Comparison of ENCODE assay signal across 10 mouse cellular contexts in the genomic region with DNA sequence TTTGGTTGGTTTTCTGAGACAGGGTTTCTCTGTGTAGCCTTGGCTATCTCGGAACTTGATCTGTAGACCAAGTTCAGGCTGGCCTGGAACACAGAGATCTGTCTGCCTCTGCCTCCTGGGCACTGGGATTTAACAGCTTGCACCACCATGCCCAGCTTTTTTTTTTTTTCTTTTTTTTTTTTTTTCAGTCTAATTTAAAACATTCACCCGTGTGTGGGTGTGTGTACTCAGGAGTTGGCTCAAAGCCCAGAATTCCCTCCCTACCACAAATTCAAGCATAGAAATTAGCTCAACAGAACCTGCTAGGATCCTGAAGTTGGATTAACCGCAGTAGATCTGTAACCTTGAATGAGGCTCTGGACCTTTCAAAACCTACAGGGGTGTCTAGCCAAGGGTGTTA. TPM values are rescaled to one million over a fixed set of nuclear protein-coding genes. Genes with fewer than 3 reads are reported as not detected.
A peak's percentile ranks its signal among the peaks of the same experiment; 100 is the strongest.
DNase-seq lines count a peak whose midpoint lies in the region; ATAC-seq and TF ChIP-seq lines count a peak whose summit lies in the region.
"Had no signal": no experiment of that assay in that cellular context is flagged by ENCODE, and none has a peak within 500 bp of the region (broad histone marks: within the 10 kb centered on the region; RNA-seq: fewer than 3 reads in every experiment).

No protein-coding gene starts in this region.

- H3K4me2 ChIP-seq in midbrain, postnatal 0 days (ENCODE audit: low read depth, low read length, poor library complexity, severe bottlenecking), result no peak overlapping the region
- no peak overlapping the region for H3K4me2 ChIP-seq in midbrain, embryonic 11.5 days
- H3K4me2 ChIP-seq: liver, embryonic 12.5 days; neural tube, embryonic 13.5 days had no signal

- peaks cover 6% of the 10 kb centered on the region; the same call in 1 of the 2 replicates for H3K4me1 ChIP-seq in midbrain, postnatal 0 days (ENCODE audit: insufficient read depth, low read length)
- peaks cover 7% of the 10 kb centered on the region; the same call in 1 of the 2 replicates for H3K4me1 ChIP-seq in midbrain, embryonic 11.5 days (ENCODE audit: control insufficient read depth, insufficient read depth, low read length)

- no peaks in the 10 kb centered on the region for H3K27me3 ChIP-seq in midbrain, postnatal 0 days (ENCODE audit: insufficient read depth, low read length)
- H3K27me3 ChIP-seq in midbrain, embryonic 11.5 days (ENCODE audit: control insufficient read depth, insufficient read depth, low read length), result no peaks in the 10 kb centered on the region
- H3K27me3 ChIP-seq: liver, embryonic 12.5 days; neural tube, embryonic 13.5 days had no signal

- no peak overlapping the region for H3K4me3 ChIP-seq in midbrain, postnatal 0 days (ENCODE audit: low read depth, low read length)
- no peak overlapping the region for H3K4me3 ChIP-seq in midbrain, embryonic 11.5 days (ENCODE audit: low read depth, low read length)
- H3K4me3 ChIP-seq: liver, embryonic 12.5 days; neural tube, embryonic 13.5 days had no signal

- no peak overlapping the region for H3K27ac ChIP-seq in midbrain, postnatal 0 days (ENCODE audit: low read depth, low read length)
- H3K27ac ChIP-seq in midbrain, embryonic 11.5 days (ENCODE audit: low read depth, low read length), result no peak overlapping the region
- H3K27ac ChIP-seq: liver, embryonic 12.5 days; neural tube, embryonic 13.5 days had no signal

- TF ChIP-seq CTCF in midbrain, postnatal 0 days (IDR thresholded peaks at IDR 0.05), result no peak

- no peaks in the 10 kb centered on the region for H3K9me3 ChIP-seq in midbrain, postnatal 0 days (ENCODE audit: low read length)
- no peaks in the 10 kb centered on the region for H3K9me3 ChIP-seq in midbrain, embryonic 11.5 days (ENCODE audit: control insufficient read depth, low read length)
- H3K9me3 ChIP-seq: liver, embryonic 12.5 days; neural tube, embryonic 13.5 days had no signal

- H3K9ac ChIP-seq in midbrain, postnatal 0 days (replicated peaks; ENCODE audit: low read length, poor library complexity, severe bottlenecking), result no peak overlapping the region
- no peak overlapping the region for H3K9ac ChIP-seq in midbrain, embryonic 11.5 days (ENCODE audit: low read length)
- H3K9ac ChIP-seq: liver, embryonic 12.5 days; neural tube, embryonic 13.5 days had no signal

- DNase-seq in cerebellum, adult 9-11 months, result peak; percentile 44
- no peak for DNase-seq in cerebellum, postnatal 36 days
- peak; percentile 51 for DNase-seq in midbrain, postnatal 0 days (ENCODE audit: low spot score)
- DNase-seq in midbrain, embryonic 11.5 days (ENCODE audit: low spot score, missing footprints), result no peak
- peak; percentile 38 for DNase-seq in layer of hippocampus, adult 9-10 months (ENCODE audit: low spot score)
- no peak for DNase-seq in spleen, postnatal 14 days (ENCODE audit: low spot score in 2 of 2)
- DNase-seq in B cell, adult 2 months, result no peak
- DNase-seq in urinary bladder, postnatal 4 days (ENCODE audit: low spot score in 2 of 2), result no peak

- WGBS in midbrain, postnatal 0 days, result 54% methylated on average over 3 of the region's 3 CpGs
- WGBS in midbrain, embryonic 11.5 days, result 81% methylated on average over 3 of the region's 3 CpGs

- peaks cover 27% of the 10 kb centered on the region for H3K36me3 ChIP-seq in midbrain, postnatal 0 days (ENCODE audit: insufficient read depth, low read length)
- H3K36me3 ChIP-seq in midbrain, embryonic 11.5 days (ENCODE audit: control insufficient read depth, insufficient read depth, low read length), result peaks cover 8% of the 10 kb centered on the region

- ATAC-seq in midbrain, postnatal 0 days (ENCODE audit: low FRiP score), result no peak
- ATAC-seq in midbrain, embryonic 11.5 days (ENCODE audit: low FRiP score), result no peak
- ATAC-seq: liver, embryonic 12.5 days had no signal

RNA-seq across cellular contexts. Expression of gene Ech1, which starts 2.3 kb away (rescaled TPM):
- total RNA-seq in midbrain, postnatal 0 days (2014; rRNA removed), result 89.3 and 104 TPM in 2 replicates
- 103 and 107 TPM in 2 replicates for polyA plus RNA-seq in midbrain, postnatal 0 days (2015; fragmentation: Nextera tagmentation; extraction: Ambion mirVana)
- polyA plus RNA-seq in midbrain, embryonic 11.5 days (2014; fragmentation: Nextera tagmentation; extraction: Ambion mirVana), result 80.5 and 81.7 TPM in 2 replicates

RNA-seq across cellular contexts. Expression of gene Lgals4, which starts 6.3 kb away (rescaled TPM):
- total RNA-seq in midbrain, postnatal 0 days (2014; rRNA removed), result 3.4 and 3.5 TPM in 2 replicates
- 4.8 and 5.1 TPM in 2 replicates for polyA plus RNA-seq in midbrain, postnatal 0 days (2015; fragmentation: Nextera tagmentation; extraction: Ambion mirVana)
- 1.3 and 1.7 TPM in 2 replicates for polyA plus RNA-seq in midbrain, embryonic 11.5 days (2014; fragmentation: Nextera tagmentation; extraction: Ambion mirVana)

RNA-seq across cellular contexts. Expression of gene Hnrnpl, which starts 19.0 kb away (rescaled TPM):
- 253 and 265 TPM in 2 replicates for total RNA-seq in midbrain, postnatal 0 days (2014; rRNA removed)
- polyA plus RNA-seq in midbrain, postnatal 0 days (2015; fragmentation: Nextera tagmentation; extraction: Ambion mirVana), result 146 and 175 TPM in 2 replicates
- 331 and 342 TPM in 2 replicates for polyA plus RNA-seq in midbrain, embryonic 11.5 days (2014; fragmentation: Nextera tagmentation; extraction: Ambion mirVana)

RNA-seq across cellular contexts. Expression of gene Lgals7, which starts 36.3 kb away (rescaled TPM):
- 0.38 and 12.5 TPM in 2 replicates for total RNA-seq in midbrain, postnatal 0 days (2014; rRNA removed)
- polyA plus RNA-seq in midbrain, postnatal 0 days (2015; fragmentation: Nextera tagmentation; extraction: Ambion mirVana), result 3.8 and 4.8 TPM in 2 replicates
- 0.97 and 1.4 TPM in 2 replicates for polyA plus RNA-seq in midbrain, embryonic 11.5 days (2014; fragmentation: Nextera tagmentation; extraction: Ambion mirVana)
- polyA plus RNA-seq: liver, embryonic 12.5 days had no signal

RNA-seq across cellular contexts. Expression of gene Rinl, which starts 38.6 kb away (rescaled TPM):
- total RNA-seq in midbrain, postnatal 0 days (2014; rRNA removed), result 0.80 and 1.0 TPM in 2 replicates
- polyA plus RNA-seq in midbrain, postnatal 0 days (2015; fragmentation: Nextera tagmentation; extraction: Ambion mirVana), result 1.9 TPM in 2 replicates
- 1.9 and 2.5 TPM in 2 replicates for polyA plus RNA-seq in midbrain, embryonic 11.5 days (2014; fragmentation: Nextera tagmentation; extraction: Ambion mirVana)

Comparison
In these comparisons a context has a peak if more than half of its experiments do, and no peak if none do; other contexts are left out.
1. DNase-seq: peak in cerebellum, adult 9-11 months (single experiment), midbrain, postnatal 0 days (single experiment) and layer of hippocampus, adult 9-10 months (single experiment); none in cerebellum, postnatal 36 days (0 of 2), midbrain, embryonic 11.5 days (single experiment), spleen, postnatal 14 days (0 of 2), B cell, adult 2 months (0 of 2) and urinary bladder, postnatal 4 days (0 of 2).